Mouse (Mus musculus): ENCODE measurements around the gene Asb6.

Gene Asb6

DNA sequence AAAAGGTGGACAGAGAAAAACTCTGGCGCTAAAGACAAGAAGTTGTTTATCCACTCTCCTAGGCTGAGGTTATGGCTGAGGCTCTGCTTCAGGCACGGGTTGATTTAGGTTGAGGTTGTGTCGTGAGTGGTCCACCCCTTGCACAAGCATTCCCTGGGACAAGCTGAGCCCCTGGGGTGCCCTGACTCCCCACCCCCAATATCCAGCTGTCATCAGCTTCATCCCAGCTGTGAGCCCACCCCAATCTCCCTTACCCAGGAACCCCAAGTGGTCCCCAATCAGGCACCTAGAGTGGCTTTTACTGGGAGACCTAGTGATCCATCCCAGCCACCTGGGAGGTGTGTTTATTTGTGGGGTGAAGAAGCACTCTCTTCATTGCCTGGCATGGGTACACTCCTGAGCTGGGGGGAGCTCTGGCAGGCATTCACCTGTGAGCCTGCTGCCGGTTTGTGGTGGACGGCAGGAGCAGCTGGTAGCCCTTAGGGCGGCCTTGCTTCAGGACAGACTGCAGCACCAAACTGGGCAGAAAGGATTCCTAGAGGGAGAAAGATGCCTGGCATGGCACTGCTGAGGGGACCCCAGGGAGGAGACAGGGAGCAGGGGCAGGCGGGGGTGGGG lies 34.8 kb downstream of the Asb6 start:
- no peak for DNase-seq

DNA sequence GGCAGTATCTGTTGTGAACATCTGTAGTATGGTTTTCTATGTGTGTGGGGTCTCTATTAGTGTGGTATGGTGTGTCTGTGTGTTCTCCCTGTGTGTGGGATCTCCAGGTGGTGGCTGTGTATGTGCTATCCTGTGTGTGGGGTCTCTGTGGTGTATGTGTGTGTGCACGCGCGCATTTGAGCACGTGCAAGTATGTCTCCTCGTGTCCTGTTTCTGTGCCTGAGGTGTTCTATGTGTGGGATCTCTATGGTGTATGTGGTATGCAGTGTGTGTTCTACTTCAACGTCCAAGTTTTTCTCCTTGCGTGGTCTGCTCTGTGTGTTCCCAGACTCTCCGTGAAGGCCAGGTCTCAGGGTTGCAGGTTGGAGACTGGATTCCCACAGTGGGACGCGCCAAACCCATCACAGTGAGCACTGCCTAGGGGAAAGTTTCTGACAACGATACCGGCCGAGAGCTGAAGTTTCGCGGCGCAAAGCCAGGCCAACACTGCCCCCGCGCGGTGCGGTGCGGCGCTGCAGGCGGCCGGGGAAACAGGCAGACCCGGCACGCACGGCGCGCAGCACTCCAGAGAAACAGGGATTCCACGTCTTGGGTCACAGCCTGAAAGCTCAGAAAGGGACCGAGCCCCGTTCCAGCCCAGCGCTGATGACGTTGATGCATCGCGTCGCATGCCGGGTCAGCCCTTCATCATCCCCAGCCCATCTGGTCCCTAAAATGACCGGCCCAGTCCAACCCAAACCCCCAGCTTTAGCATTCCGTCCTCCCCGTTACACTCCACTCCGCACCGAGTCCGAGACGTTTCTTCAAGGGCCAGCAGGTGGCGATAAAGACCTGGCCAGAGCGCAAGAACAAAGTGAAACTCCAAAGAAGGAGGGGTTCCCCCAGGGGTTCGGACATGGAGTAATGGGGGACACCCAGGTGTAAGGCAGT lies 35.7 kb downstream of the Asb6 start:
- DNase-seq = peak; percentile 74 to 75

DNA sequence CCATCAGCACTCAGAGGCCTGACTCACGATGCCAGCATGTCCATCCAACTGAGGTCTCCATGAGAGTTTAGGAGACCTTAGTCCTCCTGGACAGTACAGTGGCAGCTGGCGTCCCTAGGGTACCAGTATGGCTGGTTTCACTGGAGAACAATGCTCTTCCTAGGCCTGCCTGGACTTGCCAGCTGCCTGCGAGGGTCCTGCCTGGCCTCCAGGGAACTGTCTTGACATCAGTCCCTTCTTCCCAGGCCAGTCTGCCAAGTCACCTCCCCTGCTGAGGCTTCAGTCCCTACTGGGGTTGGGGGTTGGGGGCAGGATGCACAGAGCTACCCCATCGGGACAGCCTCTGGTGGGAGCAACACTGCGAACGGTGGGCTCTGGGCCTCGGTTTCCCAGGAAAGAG lies 38.1 kb downstream of the Asb6 start:
- DNase-seq = no peak

DNA sequence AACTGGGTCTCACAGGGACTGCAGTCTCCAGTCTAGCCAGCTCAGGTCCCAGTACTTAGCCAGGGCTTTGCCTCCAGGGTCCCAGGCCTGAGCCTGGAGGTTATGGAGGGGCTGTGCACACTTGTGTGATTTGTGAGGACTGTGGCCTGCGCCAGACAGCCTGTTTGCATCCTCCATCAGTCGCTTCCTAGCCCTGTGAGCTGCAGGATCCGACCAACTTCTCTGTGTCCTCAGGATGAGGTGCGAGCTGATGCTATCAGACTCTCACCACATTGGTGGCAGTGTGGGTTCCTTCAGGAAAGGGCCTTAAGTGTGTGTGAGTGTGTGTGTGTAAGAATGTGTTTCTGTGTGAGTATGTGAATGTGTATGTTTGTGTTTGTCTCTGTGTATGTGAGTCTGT lies 42.7 kb downstream of the Asb6 start:
- DNase-seq = no peak

DNA sequence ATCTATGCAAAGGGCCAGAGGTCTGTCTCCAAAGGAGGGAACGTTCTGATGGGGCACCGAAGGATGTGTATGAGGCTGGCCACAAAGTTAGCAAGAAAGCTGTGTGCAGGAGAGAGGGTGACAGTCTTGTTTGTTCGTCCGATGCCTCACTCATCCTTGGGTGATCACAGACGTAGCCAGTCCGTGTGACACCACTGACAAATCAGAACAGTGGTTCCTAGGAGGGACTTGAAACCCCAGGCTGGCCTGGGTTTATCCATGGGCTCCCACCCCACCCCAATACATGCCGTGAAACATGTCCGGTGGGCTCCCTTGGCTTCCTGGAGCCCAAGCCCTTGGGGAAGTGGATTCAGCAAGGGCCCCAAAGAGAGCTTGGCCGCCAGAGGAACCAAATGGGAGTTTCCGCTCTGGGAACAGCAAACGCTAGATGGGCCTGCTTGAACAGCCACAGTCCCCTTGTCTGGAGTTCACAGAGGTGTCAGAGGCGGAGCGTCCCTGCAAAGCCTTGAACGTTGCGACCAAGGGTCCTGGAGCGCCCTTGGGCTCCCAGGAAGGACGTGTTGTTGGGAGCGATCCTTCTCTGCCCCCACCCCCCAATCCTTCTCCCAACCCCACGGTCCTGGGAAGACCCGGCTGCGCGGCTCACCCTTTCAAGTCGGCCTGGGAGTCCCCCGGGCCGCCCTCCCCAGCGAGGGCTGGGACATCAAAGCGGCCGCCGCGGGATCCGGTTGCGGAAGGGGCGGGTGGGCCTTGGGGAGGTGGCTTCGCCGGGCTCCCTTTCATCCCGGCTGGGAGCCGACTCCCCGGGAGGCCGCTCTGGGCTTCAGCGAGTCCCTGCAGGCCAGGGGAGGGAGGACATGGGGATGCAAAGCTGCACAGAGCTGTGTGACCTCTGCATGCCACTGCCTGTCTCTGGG lies 45.8 kb downstream of the Asb6 start:
- DNase-seq = peak; percentile 34 to 43

DNA sequence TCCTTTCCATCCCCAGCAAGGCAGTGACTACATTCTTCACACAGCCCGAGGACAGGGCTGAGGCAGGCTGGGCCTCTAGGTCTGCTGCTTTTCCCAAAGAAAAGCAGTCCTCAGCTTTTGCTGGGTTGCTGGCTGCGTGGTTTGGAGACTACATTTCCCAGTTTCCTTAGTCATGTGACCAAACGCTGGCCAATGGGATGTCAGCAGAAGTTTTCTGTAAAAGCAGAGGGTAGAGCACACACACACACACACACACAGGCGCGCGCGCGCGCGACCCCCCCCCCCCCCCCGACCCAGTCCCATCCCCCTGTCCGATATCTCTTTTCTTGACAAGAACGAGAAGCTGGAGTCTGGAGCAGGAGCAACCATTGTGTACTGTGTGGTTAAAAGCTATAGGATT lies 46.8 kb downstream of the Asb6 start:
- peak in 1 of 2 experiments; percentile 24 for DNase-seq

DNA sequence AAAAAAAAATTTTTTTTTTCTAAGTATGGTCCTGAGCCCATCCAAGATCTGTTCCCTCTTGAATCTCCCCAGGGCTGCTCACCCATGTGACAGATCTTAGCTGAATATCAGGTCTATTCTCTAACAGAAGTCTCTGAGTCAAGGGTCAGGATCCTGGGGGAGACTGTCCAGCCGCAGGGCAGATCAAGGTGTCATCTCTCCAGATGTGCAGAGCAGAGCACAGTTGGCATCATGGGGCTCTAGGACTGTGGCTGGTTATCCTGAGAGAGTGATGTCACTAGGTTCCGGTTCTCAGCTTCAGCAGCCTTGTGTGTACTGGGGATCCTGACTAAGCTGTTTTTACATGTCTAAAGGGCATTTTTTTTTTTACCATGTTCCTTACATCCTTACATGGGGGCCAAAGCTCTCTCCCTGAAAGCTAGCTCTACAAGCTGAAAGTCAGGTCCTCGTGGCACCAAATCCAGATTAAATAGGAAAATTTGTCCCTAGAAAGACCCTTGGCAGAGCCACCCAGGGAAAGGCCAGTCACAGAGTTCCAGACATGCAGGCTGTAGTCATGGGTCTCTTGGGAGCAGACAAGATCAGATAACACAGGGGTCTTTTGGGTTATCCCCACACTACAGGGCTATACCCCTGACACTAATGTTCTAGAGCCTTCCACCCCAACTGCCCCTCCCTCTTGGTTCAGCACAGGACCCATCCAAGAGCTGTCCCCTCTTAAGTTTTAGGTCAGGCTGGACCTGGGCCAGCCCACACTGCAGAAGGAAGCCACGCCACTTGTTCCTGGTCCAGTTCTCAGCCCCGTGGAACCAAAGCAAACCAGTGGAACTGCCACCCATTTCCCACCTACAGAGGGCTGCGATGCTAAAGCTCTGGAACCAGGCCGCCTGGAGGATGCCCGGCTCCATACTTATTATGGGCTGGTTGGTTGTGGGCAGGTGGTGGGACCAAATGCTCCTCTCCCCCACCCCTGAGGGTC lies 47.5 kb downstream of the Asb6 start:
- DNase-seq = no peak

DNA sequence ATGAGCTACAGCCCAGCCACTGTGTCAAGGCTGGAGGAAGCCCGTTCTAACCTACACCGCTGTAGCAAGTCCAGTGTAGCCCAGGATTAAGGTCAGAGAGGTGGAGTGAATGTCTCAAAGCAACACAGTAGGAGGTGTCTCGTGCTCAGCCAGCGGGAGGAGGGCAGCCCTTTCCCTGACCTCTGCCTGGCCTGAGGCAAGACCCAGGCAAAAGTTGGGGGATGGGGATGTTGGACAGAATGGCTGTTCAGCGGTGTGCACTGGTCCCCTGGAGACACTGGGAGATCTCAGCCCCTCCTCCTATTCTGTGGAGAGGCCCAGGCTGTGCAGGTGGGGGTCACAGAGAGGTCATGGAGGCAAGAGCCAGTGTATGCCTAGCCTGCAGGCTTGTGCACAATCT lies 50.9 kb downstream of the Asb6 start:
- DNase-seq = no peak

DNA sequence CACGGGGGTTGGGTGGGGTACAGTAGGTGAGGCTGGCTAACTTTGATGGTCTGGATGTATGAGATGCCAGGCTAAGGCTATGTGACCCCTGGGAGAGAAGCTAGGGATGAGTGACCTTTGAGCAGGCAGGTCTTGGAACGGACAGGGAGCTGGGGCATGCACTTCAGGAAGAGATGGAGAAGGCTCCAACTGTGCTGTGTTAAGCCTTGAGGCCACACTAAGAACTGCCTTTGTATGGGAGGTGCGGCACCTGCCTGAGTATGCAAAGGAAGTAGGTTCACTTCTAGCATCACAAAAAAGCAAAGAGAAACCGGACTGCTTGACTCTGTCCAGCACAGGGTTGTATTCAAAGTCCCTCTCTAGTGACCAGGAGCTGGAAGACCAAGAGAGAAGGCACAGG lies 51.9 kb downstream of the Asb6 start:
- no peak for DNase-seq

DNA sequence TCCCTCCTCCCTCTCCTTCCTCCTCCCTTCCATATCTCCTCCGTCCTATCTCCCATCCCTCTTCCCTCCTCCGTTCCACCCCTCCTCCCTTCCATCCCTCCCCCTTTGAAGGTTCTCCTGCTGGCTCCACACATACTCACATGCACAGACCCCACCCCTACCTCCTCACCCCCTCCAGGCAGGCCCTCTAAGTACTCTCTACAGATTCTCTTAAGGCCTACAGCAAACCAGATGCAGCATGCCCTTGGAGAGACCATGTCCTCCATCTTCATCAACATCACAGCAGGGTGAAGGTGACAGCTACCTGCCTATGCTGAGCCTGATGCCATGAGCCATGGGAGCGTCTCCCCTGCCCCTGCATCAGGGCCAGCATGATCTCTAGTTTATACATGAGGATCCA lies 52.9 kb downstream of the Asb6 start:
- DNase-seq = no peak

DNA sequence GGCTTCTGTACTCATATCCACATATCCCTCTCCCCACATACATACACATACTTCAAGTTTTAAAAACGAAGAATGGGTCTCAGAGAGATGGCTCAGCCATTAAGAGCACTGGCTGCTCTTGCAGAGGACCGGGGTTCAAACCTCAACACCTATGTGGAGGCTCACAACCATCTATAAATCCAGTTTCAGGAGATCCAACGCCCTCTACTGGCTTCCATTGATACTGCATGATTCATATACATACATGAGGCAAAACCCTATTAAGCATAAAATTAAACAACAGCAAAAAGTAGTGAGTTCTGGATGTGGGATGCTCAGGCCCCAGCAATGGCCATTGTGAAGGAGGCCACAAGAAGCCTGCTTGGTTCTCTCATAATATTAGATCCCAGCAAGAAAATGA lies 54.2 kb downstream of the Asb6 start:
- no peak for DNase-seq

DNA sequence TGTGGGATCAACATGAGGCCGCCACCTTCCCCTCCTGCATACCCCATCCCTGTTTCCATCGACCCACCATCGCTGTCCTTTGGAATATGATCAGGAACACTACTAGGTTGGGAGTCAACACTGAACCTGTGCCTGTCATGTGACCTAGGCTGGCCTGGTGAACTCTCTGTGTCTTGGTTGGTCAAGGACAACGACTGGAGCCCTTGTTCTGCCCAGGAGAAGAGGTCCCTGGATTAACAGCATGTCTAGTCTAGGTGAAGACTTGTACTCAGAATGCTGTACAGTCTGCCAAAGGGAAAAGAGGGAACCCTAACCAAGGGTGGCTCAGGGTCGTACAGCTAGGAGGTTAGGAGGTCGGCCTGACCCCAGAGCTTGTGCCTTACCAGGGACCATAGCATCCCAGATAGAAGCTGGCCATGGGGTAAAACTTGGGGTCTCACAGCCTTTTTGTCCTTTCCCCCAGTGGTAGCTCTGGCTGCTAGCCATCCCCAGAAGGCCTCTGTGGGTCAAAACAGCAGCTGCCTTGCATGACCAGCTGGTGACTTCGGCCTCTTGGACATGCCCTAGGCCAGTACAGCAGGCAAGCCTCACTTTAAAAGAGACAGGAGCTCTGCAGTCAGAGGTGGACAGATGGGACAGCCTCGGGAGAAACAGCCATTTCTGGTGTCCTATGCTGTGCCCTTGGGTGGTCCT lies 56.7 kb downstream of the Asb6 start:
- DNase-seq = no peak

All from thymus, adult 18-20 months (tissue).